Mouse (Mus musculus) cerebellum, adult 9-10 months (tissue): ENCODE data around the gene Trpv3.
A peak's percentile ranks its signal among the peaks of the same experiment; 100 is the strongest.

ENCODE experiments used
- DNase-seq: peaks from one replicate; pipeline ENCODE4 v3.0.0; 2022

The Trpv3 gene

DNA sequence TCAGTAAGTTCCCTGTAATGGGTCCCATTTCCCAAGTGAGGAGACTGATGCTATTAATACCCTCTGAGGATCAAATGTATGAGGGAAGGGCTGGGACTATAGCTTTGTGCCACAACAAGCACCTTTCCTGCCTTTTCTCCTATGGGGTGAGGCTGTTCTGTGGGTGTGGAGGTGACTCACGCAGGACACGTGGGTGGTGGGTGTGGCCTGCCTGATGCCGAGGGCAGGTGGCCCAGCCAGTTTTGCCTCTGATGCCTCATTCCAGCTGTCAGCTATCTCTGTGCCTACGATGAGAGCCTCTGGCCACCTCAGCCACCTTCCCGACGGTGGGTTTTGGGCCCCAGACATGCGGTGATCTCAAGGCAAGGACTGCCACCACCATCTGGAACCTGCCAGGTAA is at the start of gene Trpv3:
Gene Trpv3 (plus strand): TSS at position 122 of the 400 bp plus-strand sequence.
- DNase-seq = no peak

- DNase-seq = no peak
These were observed 47.5 kb upstream of the Trpv3 start for GRCm38 (mm10) chr11:73219671-73220070.

DNA sequence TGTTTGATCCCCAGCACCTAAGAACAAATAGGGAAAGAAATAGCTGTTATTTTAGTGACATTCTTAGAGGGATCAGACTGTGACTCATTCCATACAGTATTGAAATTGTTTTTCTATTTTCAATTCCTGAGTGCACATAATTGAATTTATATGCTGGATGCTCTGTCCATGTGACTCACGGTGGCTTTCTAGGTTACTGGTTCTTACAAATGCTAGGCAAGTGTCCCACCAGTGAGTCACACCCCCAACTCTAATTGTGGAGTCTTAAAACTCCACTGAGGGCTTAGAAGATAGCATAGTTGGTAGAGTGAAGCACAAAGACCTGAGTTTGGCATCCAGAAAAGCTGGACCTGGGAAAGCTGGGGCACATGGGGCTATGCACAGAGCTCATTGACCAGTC is 46.5 kb upstream of the Trpv3 start:
- DNase-seq = no peak

DNA sequence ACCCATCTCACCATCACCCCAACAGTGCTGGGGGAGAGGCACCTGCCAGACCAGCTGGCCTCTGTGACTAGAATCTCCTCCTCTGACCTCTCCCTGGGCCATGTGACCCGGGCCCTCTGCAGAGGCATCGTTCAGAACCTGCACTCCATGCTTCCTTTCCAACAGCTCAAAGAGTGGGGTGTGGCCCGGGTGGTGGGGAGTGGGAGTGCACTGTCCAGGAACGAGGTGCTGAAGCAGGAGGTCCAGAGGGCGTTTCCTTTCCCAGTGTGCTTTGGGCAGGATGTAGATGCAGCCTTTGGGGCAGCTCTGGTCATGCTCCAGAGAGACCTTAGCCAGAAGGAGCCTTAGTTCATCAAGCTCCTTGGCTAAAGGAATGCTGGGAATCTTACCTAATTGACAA is 44.3 kb upstream of the Trpv3 start:
- DNase-seq = no peak

GRCm38 (mm10) chr11:73223966-73224365 is 43.2 kb upstream of the Trpv3 start:
- DNase-seq = peak; percentile 6

DNA sequence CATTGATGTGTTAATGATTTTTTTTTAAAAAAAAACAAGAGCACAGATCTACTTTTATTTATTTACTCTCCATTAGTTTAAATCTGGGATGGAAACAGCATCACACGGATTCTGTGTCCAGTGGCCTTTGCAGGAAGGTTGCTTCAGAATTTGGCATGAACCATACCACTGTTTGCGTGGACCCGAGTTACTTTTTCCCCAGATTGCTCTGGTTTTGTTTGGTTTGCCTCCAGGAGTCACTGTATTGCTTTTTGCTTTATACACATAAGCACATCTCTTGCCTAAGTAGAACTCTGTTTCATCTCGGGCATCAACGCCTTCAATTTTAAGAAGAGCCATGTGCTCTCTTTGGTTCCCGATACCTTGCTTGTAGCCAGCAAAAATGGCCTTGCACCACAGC is 41.3 kb upstream of the Trpv3 start:
- no peak for DNase-seq

- no peak for DNase-seq
These were observed 38.3 kb upstream of the Trpv3 start for GRCm38 (mm10) chr11:73228881-73229280.

DNA sequence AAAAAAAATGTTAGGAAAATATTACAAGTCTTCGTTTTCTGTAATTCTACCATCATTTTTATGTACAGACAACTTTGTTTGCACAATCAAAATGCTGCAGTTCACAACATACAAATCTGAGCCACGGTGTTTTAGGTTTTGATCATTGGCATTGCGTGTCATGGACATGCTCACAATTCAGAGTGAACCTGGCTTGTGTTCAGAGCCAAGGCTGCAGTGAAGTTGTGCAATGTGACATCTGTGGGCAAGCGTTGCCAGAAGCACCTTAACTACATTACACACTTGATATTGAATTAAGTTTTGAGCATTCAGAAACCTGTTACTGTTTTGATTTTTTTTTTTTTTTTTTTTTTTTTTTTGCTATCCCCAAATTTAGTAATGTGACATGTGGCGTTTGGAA is 37.1 kb upstream of the Trpv3 start:
- DNase-seq = no peak

DNA sequence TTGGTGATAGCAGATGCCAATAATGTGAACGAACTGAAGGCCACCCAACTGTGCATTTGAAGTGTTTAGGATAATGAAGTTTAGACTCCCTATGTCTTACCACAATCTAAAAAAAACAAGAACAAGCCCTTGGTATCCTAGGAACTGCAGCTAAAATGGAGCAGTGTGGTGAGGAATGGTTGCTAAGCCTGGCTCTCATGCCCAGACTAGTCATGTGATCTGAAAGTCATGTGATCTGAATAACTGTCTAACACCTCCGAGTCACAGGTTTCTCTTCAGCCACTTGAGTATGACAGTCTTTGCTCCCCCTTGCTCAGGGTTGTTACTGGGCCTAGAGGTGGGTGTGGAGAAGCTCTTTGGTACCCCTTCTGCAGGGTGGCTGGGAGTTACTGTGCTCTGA is 34.7 kb upstream of the Trpv3 start:
- no peak for DNase-seq

DNA sequence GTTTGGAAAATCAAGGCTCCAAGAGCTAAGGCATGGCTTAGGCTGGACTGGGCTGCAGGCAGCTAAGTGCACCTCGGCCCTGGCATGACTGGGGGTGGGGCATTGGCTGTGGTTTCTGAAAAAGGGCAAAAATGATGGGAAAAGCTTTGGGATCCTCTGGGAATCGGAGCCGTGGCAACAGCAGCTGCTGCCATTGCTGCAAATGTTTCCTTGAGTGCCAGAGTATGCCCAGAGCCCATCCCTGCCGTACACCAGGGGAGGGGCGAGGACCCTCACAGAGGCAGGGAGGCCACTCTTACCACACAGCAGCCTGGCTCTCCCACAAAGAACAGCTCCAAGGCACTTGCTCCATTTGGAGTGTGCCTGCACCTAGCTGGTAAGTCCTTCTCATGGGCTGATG is 33.2 kb upstream of the Trpv3 start, which contains the start of gene Trpv1:
Gene Trpv1 (plus strand): TSS at position 301 of the 400 bp plus-strand sequence.
- no peak for DNase-seq

DNA sequence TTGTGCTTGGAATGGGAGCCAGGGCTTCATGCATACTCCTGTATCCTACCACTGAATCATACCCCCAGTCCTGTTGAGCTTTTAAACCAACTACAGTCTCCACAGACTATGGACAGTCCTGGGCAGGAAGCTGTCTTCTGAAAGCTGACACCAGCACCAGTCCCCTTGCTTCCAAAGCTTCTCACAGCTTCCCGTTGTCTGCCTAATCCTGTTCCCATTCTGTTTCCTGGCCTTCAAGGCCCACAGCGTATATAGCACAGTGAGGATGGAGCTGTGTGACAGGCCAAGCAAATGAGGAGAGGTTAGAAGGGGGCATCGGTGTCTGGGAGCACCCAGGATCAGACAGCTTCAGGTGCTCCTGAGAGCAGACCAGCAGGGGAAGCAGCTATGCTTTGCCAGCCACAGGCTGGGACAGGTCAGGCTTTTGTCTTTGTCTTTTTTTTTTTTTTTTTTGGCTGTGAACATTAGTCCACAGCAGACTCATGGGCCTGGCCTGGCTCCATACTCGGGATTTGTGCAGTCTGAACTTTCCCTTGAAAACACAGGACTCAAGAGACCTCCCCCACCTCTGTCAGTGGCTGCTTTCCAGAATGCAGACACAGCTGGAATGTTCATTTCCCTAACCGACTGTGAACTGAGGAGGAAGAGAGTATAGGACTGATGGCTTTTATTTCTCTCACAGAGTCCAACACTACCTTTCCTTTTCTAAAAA is 31.0 kb upstream of the Trpv3 start:
- no peak for DNase-seq

GRCm38 (mm10) chr11:73236731-73237130 is 30.5 kb upstream of the Trpv3 start:
- DNase-seq = no peak

DNA sequence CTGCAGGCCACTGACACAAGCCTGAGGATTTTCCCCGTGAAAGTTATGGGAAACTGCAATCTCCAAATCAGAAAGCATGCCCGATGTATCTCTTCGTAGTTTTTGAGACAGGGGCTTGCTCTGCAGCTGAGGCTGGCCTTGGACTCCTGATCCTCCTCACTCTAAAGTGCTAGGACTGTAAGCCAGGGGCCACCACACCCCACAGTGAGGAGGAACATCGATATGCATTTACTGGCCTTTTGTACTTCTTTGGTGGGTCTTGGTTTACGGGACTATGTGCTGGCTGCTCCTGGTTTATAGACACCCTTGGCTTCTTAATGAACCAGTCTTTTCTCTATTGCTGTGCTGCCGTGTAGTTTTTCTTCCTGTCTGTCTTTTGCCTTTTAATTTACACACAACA is 25.0 kb upstream of the Trpv3 start:
- DNase-seq = no peak

DNA sequence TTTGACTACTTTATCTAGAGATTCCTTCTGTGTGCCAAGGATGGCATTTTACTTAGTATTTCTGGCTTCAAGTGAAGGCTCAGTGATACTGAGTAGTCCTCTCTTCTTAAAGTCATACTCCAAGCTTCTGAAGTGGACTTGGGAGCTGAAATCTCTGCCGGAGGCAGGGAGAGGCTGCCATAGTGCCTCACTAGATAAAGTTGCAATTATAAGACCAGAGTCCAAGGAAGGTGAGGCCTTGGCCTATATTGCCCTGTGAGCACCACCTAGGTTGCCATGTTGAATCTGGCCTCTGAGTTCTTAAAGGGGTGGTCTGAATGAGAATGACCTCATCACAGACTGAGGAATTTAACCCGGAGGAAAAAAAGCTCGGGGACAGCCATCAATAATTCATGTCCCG is 24.4 kb upstream of the Trpv3 start:
- no peak for DNase-seq

DNA sequence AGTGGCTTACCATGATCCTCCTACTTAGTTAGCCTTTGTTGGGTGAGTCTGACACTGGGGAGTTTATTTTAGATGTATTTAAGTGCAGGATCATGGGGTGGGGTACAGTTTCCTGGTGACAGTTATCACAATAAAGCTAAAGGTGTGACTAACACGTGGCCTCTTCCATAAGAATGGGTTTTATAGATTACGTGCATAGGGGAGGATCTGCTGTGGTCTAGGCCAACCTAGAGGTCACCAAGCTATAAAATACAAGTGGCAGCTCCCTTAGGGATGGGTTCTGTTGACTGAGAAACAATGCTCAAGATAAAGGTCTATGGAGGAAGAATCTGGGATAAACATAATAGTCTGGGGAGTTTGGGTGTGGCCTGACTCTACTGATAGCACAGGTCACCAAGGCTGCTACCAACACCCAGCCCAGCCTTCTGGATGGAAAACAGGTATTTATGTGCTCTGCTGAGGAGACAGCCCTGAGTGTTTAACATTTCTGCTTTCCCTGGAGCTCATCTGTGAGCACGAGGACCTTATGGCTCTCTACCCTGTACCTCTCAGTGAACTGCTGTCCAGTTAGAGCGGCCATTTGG is 9.7 kb upstream of the Trpv3 start:
- DNase-seq = no peak

DNA sequence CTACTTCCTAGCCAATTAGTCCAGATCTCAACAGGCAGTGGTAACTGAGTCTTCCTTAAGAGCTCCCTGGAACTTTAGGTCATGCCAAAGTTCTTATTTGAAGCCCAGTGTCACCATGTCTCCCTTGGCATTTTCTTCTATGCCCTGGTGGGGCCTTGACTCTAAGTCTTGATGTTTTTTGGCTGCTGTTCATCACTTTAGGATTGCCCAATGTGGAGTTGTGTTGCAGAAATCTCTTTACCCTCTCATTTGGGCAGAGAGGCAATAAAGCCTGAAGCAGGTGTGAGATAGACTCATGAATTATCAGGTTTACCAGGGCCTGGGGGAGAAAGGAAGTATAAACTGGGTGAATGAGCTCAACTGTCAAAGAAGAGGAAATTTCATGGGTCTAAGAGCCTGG is 8.5 kb upstream of the Trpv3 start:
- no peak for DNase-seq

GRCm38 (mm10) chr11:73260457-73260856 is 6.7 kb upstream of the Trpv3 start:
- no peak for DNase-seq

- DNase-seq = no peak
These were observed 5.8 kb upstream of the Trpv3 start for GRCm38 (mm10) chr11:73261385-73261784.

DNA sequence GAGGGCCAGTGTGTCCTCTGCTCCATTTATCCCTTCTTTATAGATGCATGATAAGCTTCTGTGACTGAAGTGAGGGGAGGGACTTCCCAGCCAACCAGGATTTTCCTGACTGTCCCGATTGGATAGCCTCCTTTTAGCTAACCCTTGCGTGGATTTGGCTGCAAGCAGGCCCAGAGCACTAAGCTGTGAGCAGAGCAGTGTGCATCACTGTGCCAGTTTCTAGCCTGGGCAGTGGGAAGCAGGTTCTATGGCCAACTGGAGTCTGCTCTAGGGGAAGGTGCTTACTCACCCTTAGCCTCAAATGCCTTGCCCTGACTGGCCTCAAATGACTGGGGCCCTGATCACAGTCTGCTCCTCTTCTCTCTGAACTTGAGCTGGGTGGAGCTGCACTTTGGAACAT is 7.6 kb downstream of the Trpv3 start:
- DNase-seq = no peak

DNA sequence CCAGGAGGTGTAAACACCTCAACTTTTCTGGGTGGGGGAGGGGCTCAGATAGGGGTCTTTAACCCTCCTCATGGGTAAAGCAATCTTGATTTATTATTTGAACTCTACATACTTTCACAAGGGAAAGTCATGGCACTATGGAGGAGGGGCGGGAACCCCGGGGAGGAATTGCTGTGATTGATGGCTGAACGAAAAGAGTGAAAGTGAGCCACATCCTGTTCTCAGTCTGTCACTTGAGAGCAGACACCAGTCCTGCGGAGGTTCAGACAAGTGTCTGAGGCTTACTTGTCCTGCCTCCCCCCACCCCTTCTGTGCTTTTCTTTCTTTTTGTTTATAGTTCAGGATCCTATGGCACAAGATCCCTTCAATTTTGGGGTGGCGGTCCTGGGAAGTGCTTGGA is 13.5 kb downstream of the Trpv3 start:
- DNase-seq = no peak

- peak; percentile 45 for DNase-seq
These were observed 14.4 kb downstream of the Trpv3 start for GRCm38 (mm10) chr11:73281528-73282027.

- no peak for DNase-seq
These were observed 16.2 kb downstream of the Trpv3 start for GRCm38 (mm10) chr11:73283369-73283768.

GRCm38 (mm10) chr11:73283926-73284325 is 16.7 kb downstream of the Trpv3 start:
- no peak for DNase-seq

DNA sequence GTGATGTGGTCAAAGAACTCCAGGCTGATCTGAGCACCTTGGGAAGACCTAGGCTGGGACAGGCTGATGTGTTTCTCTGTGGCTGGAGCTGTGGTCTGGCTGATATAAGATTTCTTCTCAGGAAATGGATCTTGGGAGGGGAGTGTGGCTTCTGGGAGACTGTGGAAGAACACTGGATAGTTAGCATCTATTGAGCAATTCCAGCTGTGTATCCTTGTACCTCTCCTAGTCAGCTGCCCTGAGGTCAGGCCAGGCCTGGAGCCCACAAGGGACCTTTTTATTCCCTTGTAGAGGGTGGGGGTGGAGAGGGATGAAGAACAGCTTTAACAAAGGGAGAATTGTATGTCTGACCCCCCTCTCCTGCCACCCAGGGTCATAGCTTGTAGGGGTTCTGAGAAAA is 17.2 kb downstream of the Trpv3 start:
- DNase-seq = peak; percentile 5

DNA sequence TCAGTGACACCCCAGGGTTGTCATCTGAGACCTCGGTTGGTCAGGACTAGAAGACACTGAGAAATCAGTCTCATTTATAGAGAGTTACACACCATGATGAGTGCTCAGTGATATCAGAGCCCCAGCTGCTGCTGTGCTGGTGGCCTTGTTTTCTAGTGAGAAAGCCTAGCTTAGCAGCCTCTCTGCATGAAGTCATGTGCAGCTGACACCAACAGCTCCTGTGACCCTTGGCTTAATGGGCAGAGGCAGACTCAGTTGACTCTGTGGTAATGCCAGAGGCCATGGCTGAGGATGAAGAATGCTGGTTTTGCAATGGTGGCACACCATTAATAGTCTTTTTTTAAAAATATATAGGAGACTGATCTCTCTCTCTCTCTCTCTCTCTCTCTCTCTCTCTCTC is 22.4 kb downstream of the Trpv3 start:
- DNase-seq = no peak
